Mouse (Mus musculus) limb, embryonic 11.5 days (tissue): ENCODE data around the gene Slx4. TPM values are rescaled to one million over a fixed set of nuclear protein-coding genes. Genes with fewer than 3 reads are reported as not detected.

ENCODE experiments used
- ATAC-seq: fragments of 200-750 bp; cut with Nextera tagmentation; 2 replicates; pipeline ENCODE4 v1.8.0; 2017; ENCODE audit warnings: low read depth; ENCODE audit not compliant: insufficient number of reproducible peaks, low FRiP score, low TSS enrichment
- DNase-seq: peaks from one replicate; pipeline ENCODE4 v3.0.0-alpha.2; 2015; ENCODE audit warnings: low spot score
- H3K27ac ChIP-seq: fragments of 300-500 bp; sonication (generic); replicated peaks from 2 replicates; pipeline ENCODE4 v1.5.1; 2014; ENCODE audit warnings: low read depth, mild to moderate bottlenecking, low read length
- H3K27me3 ChIP-seq: fragments of 300-500 bp; sonication (generic); 2 replicates; pipeline ENCODE4 v1.6.1; 2014; ENCODE audit warnings: mild to moderate bottlenecking, low read length, mixed read lengths; ENCODE audit not compliant: control insufficient read depth, insufficient read depth
- H3K36me3 ChIP-seq: fragments of 300-500 bp; sonication (generic); 2 replicates; pipeline ENCODE4 v1.6.1; 2014; ENCODE audit warnings: mild to moderate bottlenecking, low read length, moderate library complexity, mixed read lengths; ENCODE audit not compliant: control insufficient read depth, insufficient read depth
- H3K4me1 ChIP-seq: fragments of 300-500 bp; sonication (generic); 2 replicates; pipeline ENCODE4 v1.6.1; 2014; ENCODE audit warnings: low read length, mixed read lengths; ENCODE audit not compliant: control insufficient read depth, insufficient read depth
- H3K4me2 ChIP-seq: fragments of 300-500 bp; sonication (generic); 2 replicates; pipeline ENCODE4 v1.6.1; 2014; ENCODE audit warnings: low read depth, mild to moderate bottlenecking, moderate library complexity; ENCODE audit not compliant: severe bottlenecking
- H3K4me3 ChIP-seq: fragments of 300-500 bp; sonication (generic); 2 replicates; pipeline ENCODE4 v1.5.1; 2014; ENCODE audit warnings: low read depth, low read length
- H3K9ac ChIP-seq: fragments of 300-500 bp; sonication (generic); 2 replicates; pipeline ENCODE4 v1.6.1; 2014; ENCODE audit warnings: mild to moderate bottlenecking, low read length
- H3K9me3 ChIP-seq: fragments of 300-500 bp; sonication (generic); 2 replicates; pipeline ENCODE4 v1.6.1; 2016; ENCODE audit warnings: low read length; ENCODE audit not compliant: control insufficient read depth
- WGBS: fragments of 180-500 bp; shearing (Covaris S2); extraction: QIAGEN DNeasy Blood & Tissue Kit; methylation state at CpG from one replicate; pipeline ENCODE4 v1.1.7; 2014; 5-methylcytosine and 5-hydroxymethylcytosine counted together
- polyA plus RNA-seq: library from polyadenylated mRNA; unstranded; fragments of >200 nt; fragmentation: Nextera tagmentation; extraction: Ambion mirVana; gene quantifications from 2 replicates; pipeline ENCODE4 v1.2.1, GENCODE M21; 2014

Gene Slx4
- polyA plus RNA-seq, 1 experiment from 2014 or later, result 29.7 TPM

DNA sequence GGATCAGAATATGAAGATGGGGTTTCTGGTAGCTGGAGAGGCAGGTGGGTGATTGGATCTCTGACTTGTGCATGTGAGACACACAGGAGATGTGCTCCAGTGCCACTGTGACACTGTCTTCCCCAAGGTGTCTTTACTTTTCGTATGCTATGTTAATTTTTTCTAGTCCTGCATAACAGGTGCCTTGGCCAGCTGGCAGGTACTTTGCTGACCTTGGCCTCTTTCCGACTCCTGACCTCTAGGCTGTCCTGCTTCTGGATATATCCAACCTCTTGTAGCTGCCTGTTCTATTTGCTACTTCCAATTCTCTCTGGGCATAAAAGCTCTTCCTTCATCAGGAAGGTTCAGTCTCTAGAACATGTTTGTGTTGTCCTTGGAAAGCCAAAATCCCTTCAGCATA lies 32.0 kb upstream of the Slx4 start:
- WGBS, result 91% methylated on average over 2 of the region's 2 CpGs
- ATAC-seq, result no peak
- no peak for DNase-seq

DNA sequence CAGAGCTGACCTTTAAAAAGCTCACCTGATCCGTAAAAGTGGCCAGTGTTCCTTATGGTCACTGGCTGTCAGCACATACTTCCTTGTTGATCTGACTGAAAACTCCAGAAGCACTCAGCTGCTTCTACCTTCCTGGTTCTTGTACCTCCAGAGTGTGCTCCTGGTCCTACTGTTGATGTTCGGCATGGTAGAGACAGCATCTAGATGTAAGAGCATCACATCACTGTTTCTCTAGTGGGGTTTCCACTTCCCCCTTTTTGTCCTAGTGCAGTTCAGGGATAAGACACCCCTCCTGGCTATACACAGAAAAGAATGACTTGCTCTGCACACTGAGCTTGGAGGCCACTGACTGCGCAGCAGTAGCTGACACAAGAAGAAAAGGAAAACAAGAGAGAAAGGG lies 30.9 kb upstream of the Slx4 start:
- WGBS, result 84% methylated on average over 3 of the region's 3 CpGs
- DNase-seq (no peak), ATAC-seq (no peak)
- H3K4me2 ChIP-seq, result no peak overlapping the region
- no peaks in the 10 kb centered on the region for H3K4me1 ChIP-seq
- H3K27me3 ChIP-seq, result no peaks in the 10 kb centered on the region
- peaks cover 4% of the 10 kb centered on the region for H3K36me3 ChIP-seq
- no peaks in the 10 kb centered on the region for H3K9me3 ChIP-seq
- H3K4me3 ChIP-seq, result no peak overlapping the region
- H3K9ac ChIP-seq, result no peak overlapping the region
- no peak overlapping the region for H3K27ac ChIP-seq

More for the DNA sequence above, 32.0 kb upstream of the Slx4 start:
- Histone ChIP-seq H3K27me3 (no peaks in the 10 kb centered on the region), H3K9ac (no peak overlapping the region), H3K4me2 (no peak overlapping the region), H3K9me3 (no peaks in the 10 kb centered on the region), H3K36me3 (peaks cover 6% of the 10 kb centered on the region), H3K4me3 (no peak overlapping the region), H3K4me1 (no peaks in the 10 kb centered on the region), H3K27ac (no peak overlapping the region)

DNA sequence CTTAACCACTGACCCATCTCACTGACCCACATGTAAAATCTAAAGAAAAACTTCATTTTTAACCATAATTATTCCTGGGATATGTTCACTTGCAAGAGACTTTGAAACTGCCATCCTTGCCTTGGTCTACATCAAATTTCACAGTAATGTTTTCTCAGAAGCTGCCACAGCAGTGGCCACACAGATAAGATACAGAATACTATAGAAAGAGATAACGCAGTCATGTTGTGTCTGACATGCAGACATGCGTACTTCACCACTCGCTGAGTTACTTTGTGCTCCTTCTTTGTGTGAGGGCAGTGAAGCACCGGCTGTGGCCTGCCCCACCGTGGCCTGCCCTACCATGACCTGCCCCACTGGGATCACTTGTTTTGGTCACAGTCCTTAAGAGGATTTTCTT lies 30.4 kb upstream of the Slx4 start:
- H3K4me1 ChIP-seq, result no peaks in the 10 kb centered on the region
- no peaks in the 10 kb centered on the region; the same call in 1 of the 2 replicates for H3K36me3 ChIP-seq
- ATAC-seq, result no peak
- 89% methylated on average over 5 of the region's 5 CpGs for WGBS
- no peak overlapping the region for H3K4me3 ChIP-seq
- no peaks in the 10 kb centered on the region for H3K27me3 ChIP-seq
- H3K9ac ChIP-seq, result no peak overlapping the region
- H3K9me3 ChIP-seq, result peaks cover 3% of the 10 kb centered on the region; the same call in 1 of the 2 replicates
- no peak overlapping the region for H3K27ac ChIP-seq
- no peak overlapping the region for H3K4me2 ChIP-seq
- DNase-seq, result no peak

GRCm38 (mm10) chr16:4032341-4032748 lies 28.8 kb upstream of the Slx4 start:
- Histone ChIP-seq H3K27me3 (no peaks in the 10 kb centered on the region), H3K27ac (no peak overlapping the region), H3K4me1 (no peaks in the 10 kb centered on the region), H3K36me3 (no peaks in the 10 kb centered on the region; the same call in 1 of the 2 replicates), H3K9me3 (peaks cover 3% of the 10 kb centered on the region; the same call in 1 of the 2 replicates), H3K4me2 (no peak overlapping the region), H3K9ac (no peak overlapping the region), H3K4me3 (no peak overlapping the region)
- DNase-seq, result no peak
- whole genome bisulfite sequencing, result 87% methylated on average over 6 of the region's 6 CpGs
- no peak for ATAC-seq

DNA sequence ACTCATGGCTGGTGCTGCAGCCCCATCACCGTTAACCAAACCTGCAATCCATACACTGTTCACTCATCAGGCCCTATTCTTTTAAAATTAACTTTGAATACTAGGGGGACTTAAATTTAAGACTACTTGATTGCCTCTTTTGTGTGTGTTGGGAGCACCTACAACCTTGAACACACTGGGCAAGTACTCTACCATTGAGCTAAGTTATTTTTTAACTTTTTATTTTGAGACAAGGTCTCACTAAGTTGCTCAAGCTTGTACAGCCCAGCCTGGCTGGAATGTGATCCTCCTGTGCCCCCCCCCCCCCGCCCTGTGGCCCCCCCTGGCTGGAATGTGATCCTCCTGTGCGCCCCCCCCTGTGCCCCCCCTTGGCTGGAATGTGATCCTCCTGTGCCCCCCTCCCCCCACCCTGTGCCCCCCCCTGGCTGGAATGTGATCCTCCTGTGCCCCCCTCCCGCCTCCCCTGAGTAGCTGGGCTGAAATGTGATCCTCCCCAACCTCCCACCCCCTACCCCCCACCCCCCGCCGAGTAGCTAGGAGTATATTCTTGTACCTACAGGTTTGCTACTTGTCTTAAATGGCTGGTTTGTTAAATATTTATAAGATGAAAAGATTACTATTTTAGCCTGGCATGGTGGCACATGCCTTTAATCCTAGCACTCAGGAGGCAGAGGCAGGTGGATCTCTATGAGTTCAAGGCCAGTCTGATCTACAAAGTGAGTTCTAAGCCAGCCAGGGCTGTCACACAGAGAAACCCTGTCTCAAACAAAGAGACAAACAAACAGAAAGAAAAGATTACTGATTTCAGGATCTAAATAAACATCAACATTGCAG lies 28.1 kb upstream of the Slx4 start:
- WGBS, result 67% methylated on average over 3 of the region's 6 CpGs
- no peak for ATAC-seq
- H3K27ac ChIP-seq, result no peak overlapping the region
- no peak overlapping the region for H3K9ac ChIP-seq
- no peak for DNase-seq
- H3K4me3 ChIP-seq, result no peak overlapping the region
- no peaks in the 10 kb centered on the region for H3K36me3 ChIP-seq
- H3K27me3 ChIP-seq, result no peaks in the 10 kb centered on the region
- H3K4me1 ChIP-seq, result no peaks in the 10 kb centered on the region
- H3K4me2 ChIP-seq, result no peak overlapping the region
- peaks cover 3% of the 10 kb centered on the region; the same call in 1 of the 2 replicates for H3K9me3 ChIP-seq

DNA sequence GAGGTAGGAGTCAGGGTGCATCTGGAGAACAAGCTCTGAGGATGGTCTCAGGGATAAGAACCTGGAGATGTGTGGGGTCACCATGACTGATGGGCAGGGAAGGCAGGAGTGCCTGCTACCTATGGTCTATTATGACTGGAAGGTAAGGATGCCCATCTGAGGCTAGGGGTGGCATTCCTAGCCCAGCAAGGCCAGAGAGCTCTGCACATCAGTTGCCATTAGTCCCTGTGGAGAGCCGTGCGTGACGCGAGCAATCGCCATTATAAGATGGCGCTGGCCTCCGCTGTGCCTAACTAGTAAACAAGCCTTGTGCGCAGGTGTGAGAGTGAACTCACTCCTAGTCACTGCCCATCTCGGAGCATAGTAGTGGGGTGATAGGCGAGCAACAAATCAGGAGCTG lies 26.9 kb upstream of the Slx4 start:
- Histone ChIP-seq H3K27me3 (no peaks in the 10 kb centered on the region), H3K9me3 (peaks cover 3% of the 10 kb centered on the region; the same call in 1 of the 2 replicates), H3K4me2 (no peak overlapping the region), H3K9ac (no peak overlapping the region), H3K36me3 (no peaks in the 10 kb centered on the region), H3K4me3 (no peak overlapping the region), H3K4me1 (no peaks in the 10 kb centered on the region), H3K27ac (no peak overlapping the region)
- no peak for DNase-seq
- WGBS, result 90% methylated on average over 10 of the region's 10 CpGs
- no peak for ATAC-seq

- Histone ChIP-seq H3K9me3 (peaks cover 3% of the 10 kb centered on the region; the same call in 1 of the 2 replicates), H3K9ac (no peak overlapping the region), H3K4me2 (no peak overlapping the region), H3K4me1 (no peaks in the 10 kb centered on the region), H3K36me3 (no peaks in the 10 kb centered on the region), H3K4me3 (no peak overlapping the region), H3K27ac (no peak overlapping the region), H3K27me3 (no peaks in the 10 kb centered on the region)
- ATAC-seq (no peak), DNase-seq (no peak)
- 85% methylated on average over 5 of the region's 5 CpGs for WGBS
These were observed 25.8 kb upstream of the Slx4 start for GRCm38 (mm10) chr16:4029371-4029841.

GRCm38 (mm10) chr16:4027211-4027610 lies 23.6 kb upstream of the Slx4 start:
- ATAC-seq, result no peak
- whole genome bisulfite sequencing, result 85% methylated on average over 3 of the region's 3 CpGs

More at GRCm38 (mm10) chr16:4027211-4027610, 23.6 kb upstream of the Slx4 start:
- Histone ChIP-seq H3K4me2 (no peak overlapping the region), H3K4me1 (no peaks in the 10 kb centered on the region), H3K9ac (no peak overlapping the region), H3K27ac (no peak overlapping the region), H3K4me3 (no peak overlapping the region), H3K9me3 (peaks cover 3% of the 10 kb centered on the region; the same call in 1 of the 2 replicates), H3K27me3 (no peaks in the 10 kb centered on the region), H3K36me3 (no peaks in the 10 kb centered on the region)
- DNase-seq, result no peak
